Mouse (Mus musculus) adrenal gland (tissue): ENCODE data around the gene Rhobtb3.

Experiments
- intact Hi-C: fragments of 180-260 bp; cut with DNase I; formaldehyde crosslinking; loops from one replicate; pipeline ENCODE4 v1.15.1; 2025
- long read RNA-seq, 2 experiments: library from polyadenylated mRNA; unstranded; transcript quantifications; one replicate each; pipeline ENCODE4 v2.0.0; 2020; ENCODE audit warnings: borderline replicate concordance in 1 of 2; ENCODE audit not compliant: insufficient replicate concordance in 1 of 2

Rhobtb3 gene
- long read RNA-seq, experiment 1, result 0 reads
- long read RNA-seq, experiment 2, full-length matches to known transcripts, result 9 of 10 reads
- long read RNA-seq, experiment 2, partial matches to known transcripts, result 1 of 10 reads
- long read RNA-seq, experiment 2, other reads (novel, unspliced or antisense), result 0 of 10 reads

DNA sequence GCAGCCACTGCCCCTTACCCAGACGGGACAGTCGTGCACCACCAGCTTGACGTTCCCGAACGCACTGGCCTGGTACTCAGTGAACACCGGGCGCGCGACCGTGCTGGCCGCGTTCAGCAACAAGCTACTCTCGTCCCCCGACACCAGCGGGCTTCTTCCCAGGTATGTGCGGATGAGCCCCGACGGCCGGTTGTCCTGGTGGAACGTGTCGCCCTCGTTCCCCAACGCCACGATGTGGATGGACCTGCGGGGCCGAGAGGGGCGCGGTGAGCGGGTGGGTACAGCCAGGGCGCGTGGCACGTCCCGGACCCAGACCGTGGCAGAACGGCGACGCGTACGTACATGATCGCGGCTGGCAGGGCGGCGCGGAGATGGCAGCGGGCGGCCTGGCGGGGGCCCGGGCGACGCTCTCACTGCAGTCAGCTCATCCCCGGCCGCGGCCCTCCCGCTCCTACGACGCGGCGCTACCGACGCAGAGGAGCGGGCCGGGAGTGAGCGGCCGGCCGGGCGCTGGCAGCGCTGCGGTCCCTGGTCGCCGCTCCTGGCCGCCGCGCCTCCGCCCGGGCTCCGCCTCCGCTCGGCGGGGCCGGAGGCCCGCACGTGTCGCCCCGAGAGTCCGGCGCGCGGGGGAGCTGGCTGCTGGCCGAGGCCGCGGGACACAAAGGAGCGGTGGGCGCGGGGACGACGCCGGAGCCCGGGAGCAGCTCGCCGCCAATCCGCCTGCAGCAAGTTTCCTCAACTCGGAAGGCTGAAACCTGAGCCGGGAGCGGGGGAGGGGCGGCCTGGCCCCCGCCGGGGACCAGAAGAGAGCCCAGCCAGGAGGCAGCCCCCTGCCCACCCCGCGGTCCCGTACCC, at the start of gene Rhobtb3:
Gene Rhobtb3, minus strand, starts transcription at position 737 of the 855 bp plus-strand sequence.
- intact Hi-C loops, result no loop called here

- intact Hi-C loops, result no loop called here
These were observed 48.7 kb upstream of the Rhobtb3 start for GRCm38 (mm10) chr13:75992169-75993028.

- intact Hi-C loops, result no loop called here
These were observed 44.4 kb upstream of the Rhobtb3 start for GRCm38 (mm10) chr13:75988096-75988495.

DNA sequence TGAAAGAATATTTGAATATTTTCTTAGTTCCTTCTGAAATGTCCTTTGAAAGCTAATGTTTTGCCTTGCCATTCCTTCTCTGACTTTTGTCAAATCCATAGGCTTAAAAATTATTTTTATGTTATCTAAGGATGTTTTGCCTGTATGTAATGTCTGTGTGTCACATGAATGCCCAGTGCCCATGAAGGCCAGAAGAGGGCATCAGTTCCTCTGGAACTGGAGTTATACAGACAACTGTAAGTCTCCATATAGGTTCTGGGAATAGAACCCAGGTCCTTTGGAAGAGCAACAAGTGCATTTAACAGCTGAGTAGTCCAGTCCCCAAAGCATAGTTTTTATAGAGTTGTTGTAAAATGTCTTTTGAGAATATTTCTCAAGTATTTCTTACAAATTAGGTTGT, 38.2 kb upstream of the Rhobtb3 start:
- intact Hi-C loops, result no loop called here

GRCm38 (mm10) chr13:75976649-75977048, 32.9 kb upstream of the Rhobtb3 start:
- intact Hi-C loops, result no loop called here

- intact Hi-C loops, result no loop called here
These were observed 32.5 kb upstream of the Rhobtb3 start for GRCm38 (mm10) chr13:75976218-75976617.

GRCm38 (mm10) chr13:75975629-75976028, 31.9 kb upstream of the Rhobtb3 start:
- intact Hi-C loops, result no loop called here

- intact Hi-C loops, result no loop called here
These were observed 30.8 kb upstream of the Rhobtb3 start for GRCm38 (mm10) chr13:75974481-75974880.

DNA sequence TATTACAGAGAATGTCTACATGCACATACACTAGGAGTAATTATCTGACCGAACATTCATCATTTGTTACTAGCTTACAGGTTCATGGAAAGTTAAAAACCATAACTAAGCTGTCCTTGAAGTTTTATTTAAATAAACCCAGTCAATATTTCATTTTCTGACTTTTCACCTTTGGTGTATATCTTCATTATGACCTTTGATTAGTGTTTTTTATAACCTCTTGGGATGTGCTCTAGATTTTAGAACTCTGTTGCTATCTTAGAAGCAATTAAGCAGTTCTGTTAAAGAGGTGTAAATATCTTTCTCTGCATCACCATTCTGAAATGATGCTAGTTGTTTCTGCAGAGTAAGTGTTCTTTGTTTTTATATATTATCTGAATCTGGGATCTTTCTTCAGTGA, 23.1 kb upstream of the Rhobtb3 start, which contains the start of gene Spata9:
Gene Spata9, plus strand, starts transcription at position 301 of the 400 bp plus-strand sequence.
- intact Hi-C loops, result no loop called here

DNA sequence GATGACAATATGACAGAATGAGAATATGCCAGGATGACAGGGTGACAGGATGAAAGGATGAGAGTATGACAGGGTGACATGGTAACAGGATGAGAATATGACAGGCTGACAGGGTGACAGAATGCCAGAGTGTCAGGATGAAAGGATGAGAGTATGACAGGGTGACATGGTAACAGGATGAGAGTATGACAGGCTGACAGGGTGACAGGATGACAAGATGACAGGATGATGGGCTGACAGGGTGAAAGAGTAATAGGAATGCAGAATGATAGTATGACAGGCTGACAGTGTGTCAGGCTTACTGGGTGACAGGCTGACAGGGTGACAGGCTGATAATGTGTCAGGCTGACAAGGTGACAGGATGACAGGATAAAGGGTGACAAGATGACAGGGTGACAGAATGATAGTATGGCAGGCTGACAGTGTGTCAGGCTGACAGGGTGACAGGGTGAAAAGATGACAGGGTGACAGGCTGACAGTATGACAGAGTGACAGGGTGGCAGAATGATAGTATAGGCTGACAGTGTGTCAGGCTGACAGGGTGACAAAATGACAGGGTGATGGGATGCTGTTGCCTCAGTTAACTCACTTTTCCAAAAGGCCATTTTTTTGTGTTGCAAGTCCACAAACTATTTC, 11.8 kb upstream of the Rhobtb3 start:
- intact Hi-C loops, result no loop called here

DNA sequence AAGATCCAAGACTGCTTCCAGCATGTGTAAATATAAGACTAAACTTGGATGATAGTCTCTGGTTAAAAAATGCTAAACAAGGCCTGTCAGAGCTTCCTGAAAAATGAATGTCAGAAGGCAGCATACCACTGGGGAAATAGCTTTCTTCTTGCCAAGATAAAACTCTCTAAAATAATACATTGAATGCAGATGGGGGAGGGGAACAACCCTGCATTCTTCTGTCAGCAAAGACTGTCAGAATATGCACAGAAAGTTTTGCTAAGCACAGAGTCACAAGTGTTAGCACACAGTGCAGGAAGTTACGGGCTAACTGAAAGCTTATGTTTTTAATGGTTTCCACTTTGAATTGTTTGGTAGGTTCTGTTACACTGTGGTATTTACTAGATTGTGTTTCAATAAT, 6.6 kb upstream of the Rhobtb3 start:
- intact Hi-C loops, result no loop called here

GRCm38 (mm10) chr13:75944044-75944820, 507 bp upstream of the Rhobtb3 start:
- intact Hi-C loops, result no loop called here

GRCm38 (mm10) chr13:75942731-75943130, 994 bp downstream of the Rhobtb3 start:
- intact Hi-C loops, result no loop called here

DNA sequence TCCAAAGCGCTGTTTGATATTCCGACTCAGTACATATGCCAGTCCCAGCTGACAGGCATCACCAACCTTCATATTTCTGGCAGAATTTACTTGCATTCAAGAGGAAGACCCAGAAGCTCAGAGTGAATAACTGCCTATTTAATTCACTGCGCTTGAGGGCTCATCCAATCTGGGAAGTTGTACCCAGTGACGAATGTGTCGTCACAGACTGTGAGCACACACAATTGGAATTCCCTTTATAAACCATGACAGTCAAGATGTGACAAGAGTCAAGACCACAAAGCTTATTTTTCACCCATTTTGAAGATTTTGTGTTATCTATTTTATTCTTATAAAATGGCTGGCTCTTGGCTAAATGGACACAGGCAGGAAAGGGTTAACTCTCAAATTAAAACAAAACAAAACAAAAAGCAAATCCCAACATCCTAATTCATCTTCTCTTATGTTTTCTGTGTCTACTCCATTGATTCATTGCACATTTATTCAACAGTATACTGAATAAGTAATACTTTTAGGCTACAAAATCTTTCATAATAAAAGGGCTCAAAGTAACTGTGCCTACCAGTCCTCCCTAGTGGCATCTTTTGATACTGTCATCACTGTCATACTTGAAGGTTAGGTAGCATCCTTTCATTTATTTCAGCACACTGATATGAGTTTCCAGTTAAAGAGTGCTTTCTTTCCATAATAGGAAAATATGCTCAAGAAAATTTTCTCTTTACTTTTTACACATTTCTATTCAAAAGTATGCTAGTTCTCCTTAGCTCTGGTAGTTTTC, 2.0 kb downstream of the Rhobtb3 start:
- intact Hi-C loops, result no loop called here

- intact Hi-C loops, result no loop called here
These were observed 2.8 kb downstream of the Rhobtb3 start for GRCm38 (mm10) chr13:75940791-75941517.

DNA sequence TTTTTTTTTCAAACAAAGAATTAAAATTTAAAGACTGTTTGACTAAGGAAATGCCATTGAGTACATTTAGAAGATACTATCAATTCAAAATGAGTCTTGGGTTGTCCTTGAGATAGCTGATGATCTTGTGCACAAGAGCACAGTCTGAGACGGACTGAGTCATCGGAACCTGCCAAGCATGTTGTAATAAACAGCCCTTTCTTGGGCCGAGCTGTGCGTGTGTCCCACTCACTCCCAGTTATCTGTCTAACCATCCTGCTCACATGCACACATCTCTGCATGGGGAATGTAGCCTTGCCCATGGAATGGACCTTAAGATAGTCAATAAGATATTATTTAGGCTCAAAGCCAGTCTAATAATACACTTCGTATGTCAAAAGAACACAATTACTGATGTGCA, 4.9 kb downstream of the Rhobtb3 start:
- intact Hi-C loops, result no loop called here

- intact Hi-C loops, result no loop called here
These were observed 10.4 kb downstream of the Rhobtb3 start for GRCm38 (mm10) chr13:75933287-75933686.

- intact Hi-C loops, result no loop called here
These were observed 12.7 kb downstream of the Rhobtb3 start for GRCm38 (mm10) chr13:75931073-75931472.

GRCm38 (mm10) chr13:75930660-75931059, 13.1 kb downstream of the Rhobtb3 start:
- intact Hi-C loops, result no loop called here
